Mouse (Mus musculus) midbrain, embryonic 11.5 days (tissue): ENCODE measurements around the gene Zkscan8. TPM values are rescaled to one million over a fixed set of nuclear protein-coding genes. Genes with fewer than 3 reads are reported as not detected.

Experiments
- polyA plus RNA-seq: library from polyadenylated mRNA; unstranded; fragments of >200 nt; fragmentation: Nextera tagmentation; extraction: Ambion mirVana; gene quantifications from 2 replicates; pipeline ENCODE4 v1.2.1, GENCODE M21; 2014

Gene Zkscan8
- polyA plus RNA-seq, 1 experiment from 2014 or later: 11.1 TPM

Other genes with a start within 250 kb of the Zkscan8 start
- not detected in 2 replicates for gene Gpx5, start 238.4 kb downstream of the Zkscan8 start, polyA plus RNA-seq
- gene Gpx6, start 219.0 kb downstream of the Zkscan8 start, polyA plus RNA-seq: not detected in 2 replicates
- gene Olfr1367, start 184.2 kb downstream of the Zkscan8 start, polyA plus RNA-seq: not detected in 2 replicates
- gene Zscan12, start 168.3 kb downstream of the Zkscan8 start, polyA plus RNA-seq: 20.3 and 21.8 TPM in 2 replicates
- 85.4 and 85.9 TPM in 2 replicates for gene Zkscan3, start 128.4 kb downstream of the Zkscan8 start, polyA plus RNA-seq
- 6.6 and 7.6 TPM in 2 replicates for gene Pgbd1, start 90.1 kb downstream of the Zkscan8 start, polyA plus RNA-seq
- 14.6 and 16.4 TPM in 2 replicates for gene Zscan26, start 77.4 kb downstream of the Zkscan8 start, polyA plus RNA-seq
- gene Nkapl, start 62.6 kb downstream of the Zkscan8 start, polyA plus RNA-seq: 2.6 and 2.7 TPM in 2 replicates
- 3.9 and 4.2 TPM in 2 replicates for gene Zkscan4, start 52.2 kb downstream of the Zkscan8 start, polyA plus RNA-seq
- gene Gm10065, start 51.7 kb downstream of the Zkscan8 start, polyA plus RNA-seq: not detected in 2 replicates
- gene AK157302, start 35.9 kb downstream of the Zkscan8 start, polyA plus RNA-seq: 0.32 and 0.66 TPM in 2 replicates
- gene Gm11273, start 29.7 kb downstream of the Zkscan8 start, polyA plus RNA-seq: 3.7 and 4.0 TPM in 2 replicates
- gene Olfr1366, start 11.7 kb upstream of the Zkscan8 start, polyA plus RNA-seq: 0.12 and 0.26 TPM in 2 replicates
- 0.04 TPM in 1 of 2 replicates, not detected in the other for gene Olfr1535, start 28.8 kb upstream of the Zkscan8 start, polyA plus RNA-seq
- not detected in 2 replicates for gene Olfr1364, start 50.6 kb upstream of the Zkscan8 start, polyA plus RNA-seq
- gene Olfr1362, start 82.9 kb upstream of the Zkscan8 start, polyA plus RNA-seq: not detected in 2 replicates
- not detected in 2 replicates for gene Olfr11, start 111.4 kb upstream of the Zkscan8 start, polyA plus RNA-seq
- not detected in 2 replicates for gene Olfr1361, start 132.3 kb upstream of the Zkscan8 start, polyA plus RNA-seq
- not detected in 2 replicates for gene Olfr1360, start 146.3 kb upstream of the Zkscan8 start, polyA plus RNA-seq
- not detected in 2 replicates for gene Olfr1359, start 167.0 kb upstream of the Zkscan8 start, polyA plus RNA-seq
- gene Hist1h2bl, start 185.0 kb upstream of the Zkscan8 start, polyA plus RNA-seq: 0.85 and 2.7 TPM in 2 replicates
- 19.8 and 20.9 TPM in 2 replicates for gene Hist1h2ai, start 185.3 kb upstream of the Zkscan8 start, polyA plus RNA-seq
- 11.6 and 12.9 TPM in 2 replicates for gene Hist1h3h, start 186.5 kb upstream of the Zkscan8 start, polyA plus RNA-seq
- 4.2 and 5.7 TPM in 2 replicates for gene Hist1h2bm, start 190.9 kb upstream of the Zkscan8 start, polyA plus RNA-seq
- 1.0 and 2.2 TPM in 2 replicates for gene Hist1h4j, start 203.9 kb upstream of the Zkscan8 start, polyA plus RNA-seq
- gene Hist1h4k, start 219.4 kb upstream of the Zkscan8 start, polyA plus RNA-seq: 2.4 and 6.0 TPM in 2 replicates
- gene Hist1h2ak, start 222.7 kb upstream of the Zkscan8 start, polyA plus RNA-seq: 6.2 and 10.7 TPM in 2 replicates
- gene Hist1h2bn, start 223.0 kb upstream of the Zkscan8 start, polyA plus RNA-seq: 2.2 TPM in 1 of 2 replicates, not detected in the other
- 20.0 and 24.8 TPM in 2 replicates for gene Hist1h1b, start 249.5 kb upstream of the Zkscan8 start, polyA plus RNA-seq